Mouse (Mus musculus) midbrain, embryonic 16.5 days (tissue): Measurements from ENCODE around the gene Gm45713. TPM values are rescaled to one million over a fixed set of nuclear protein-coding genes. Genes with fewer than 3 reads are reported as not detected.

Source experiments
- ATAC-seq: fragments of 200-750 bp; cut with Nextera tagmentation; 2 replicates; pipeline ENCODE4 v1.8.0; 2017; ENCODE audit warnings: moderate TSS enrichment
- H3K27ac ChIP-seq: fragments of 300-500 bp; sonication (generic); 2 replicates; pipeline ENCODE4 v1.5.1; 2014; ENCODE audit warnings: mild to moderate bottlenecking, low read length, mixed read lengths
- H3K27me3 ChIP-seq: fragments of 300-500 bp; sonication (generic); 2 replicates; pipeline ENCODE4 v1.6.1; 2014; ENCODE audit warnings: low read depth, low read length, mixed read lengths; ENCODE audit not compliant: control insufficient read depth, insufficient read depth
- H3K36me3 ChIP-seq: fragments of 300-500 bp; sonication (generic); 2 replicates; pipeline ENCODE4 v1.6.1; 2014; ENCODE audit warnings: mild to moderate bottlenecking, low read length, moderate library complexity, mixed read lengths; ENCODE audit not compliant: control insufficient read depth, insufficient read depth
- H3K4me1 ChIP-seq: fragments of 300-500 bp; sonication (generic); 2 replicates; pipeline ENCODE4 v1.6.1; 2014; ENCODE audit warnings: mild to moderate bottlenecking, low read length, mixed read lengths; ENCODE audit not compliant: control insufficient read depth, insufficient read depth
- H3K4me2 ChIP-seq: fragments of 300-500 bp; sonication (generic); 2 replicates; pipeline ENCODE4 v1.6.1; 2014; ENCODE audit warnings: mild to moderate bottlenecking, low read length, mixed read lengths
- H3K4me3 ChIP-seq: fragments of 300-500 bp; sonication (generic); 2 replicates; pipeline ENCODE4 v1.5.1; 2014; ENCODE audit warnings: low read depth, mild to moderate bottlenecking, low read length, moderate library complexity, mixed read lengths
- H3K9ac ChIP-seq: fragments of 300-500 bp; sonication (generic); 2 replicates; pipeline ENCODE4 v1.6.1; 2014; ENCODE audit warnings: low read depth, low read length, mixed read lengths
- H3K9me3 ChIP-seq: fragments of 300-500 bp; sonication (generic); replicated peaks from 2 replicates; pipeline ENCODE4 v1.6.1; 2014; ENCODE audit warnings: mild to moderate bottlenecking, low read length, mixed read lengths; ENCODE audit not compliant: control insufficient read depth, poor library complexity, severe bottlenecking
- whole genome bisulfite sequencing: fragments of 180-500 bp; shearing (Covaris S2); extraction: QIAGEN DNeasy Blood & Tissue Kit; methylation state at CpG from one replicate; pipeline ENCODE4 v1.1.7; 2014; 5-methylcytosine and 5-hydroxymethylcytosine counted together
- polyA plus RNA-seq: library from polyadenylated mRNA; unstranded; fragments of >200 nt; fragmentation: Nextera tagmentation; extraction: Ambion mirVana; gene quantifications from 2 replicates; pipeline ENCODE4 v1.2.1, GENCODE M21; 2015

The Gm45713 gene
- polyA plus RNA-seq: 0.41 TPM in 1 of 2 replicates, not detected in the other

DNA sequence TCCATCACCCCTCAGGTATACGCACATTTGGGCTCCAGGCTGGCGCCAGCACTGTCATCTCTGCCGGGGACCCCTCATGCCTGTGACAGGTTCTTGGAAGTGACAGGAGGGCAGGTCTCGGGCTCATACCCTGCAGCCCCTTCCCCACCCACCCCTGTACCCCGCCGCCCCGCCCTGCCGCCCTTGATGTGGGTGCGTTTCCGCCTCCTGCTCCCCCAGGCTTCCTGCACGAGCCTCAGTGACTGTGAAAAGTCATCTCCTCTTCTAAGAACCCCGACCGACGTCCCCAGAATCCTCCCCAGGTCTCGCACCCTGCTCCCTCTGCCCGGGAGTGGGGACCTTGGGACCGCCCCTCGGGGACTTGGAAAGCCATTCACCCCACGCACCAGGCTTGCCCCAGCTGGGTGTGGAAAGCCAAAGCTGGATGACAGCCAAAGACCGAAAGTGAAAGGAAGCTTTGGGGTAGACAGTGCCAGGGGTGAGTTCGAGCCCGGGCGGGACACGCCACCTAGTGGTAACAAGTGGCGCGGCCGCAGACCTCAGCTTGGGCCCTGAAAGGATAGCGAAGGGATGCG is at the start of gene Gm45713, which contains the start of gene Flt3l:
TSS of gene Gm45713 (minus strand) at position 239 of the 575 bp plus-strand sequence.
TSS of gene Flt3l (minus strand) at position 440 of the 575 bp plus-strand sequence.
- ATAC-seq: peak; percentile 77
- peaks cover 14% of the 10 kb centered on the region for H3K27me3 ChIP-seq
- no peaks in the 10 kb centered on the region; the same call in 1 of the 2 replicates for H3K9me3 ChIP-seq
- peak within 1 kb of the TSS; percentile 68 for H3K9ac ChIP-seq
- no peaks in the 10 kb centered on the region for H3K36me3 ChIP-seq
- no peak within 1 kb of the TSS for H3K27ac ChIP-seq
- peak within 1 kb of the TSS; percentile 41 for H3K4me3 ChIP-seq
- H3K4me2 ChIP-seq: peak within 1 kb of the TSS; percentile 68
- WGBS: 6% methylated on average over 29 of the region's 29 CpGs
- H3K4me1 ChIP-seq: peaks cover 4% of the 10 kb centered on the region; the same call in 1 of the 2 replicates

GRCm38 (mm10) chr7:45183672-45184071 is 47.6 kb upstream of the Gm45713 start:
- H3K9ac ChIP-seq: no peak overlapping the region
- 63% methylated on average over 7 of the region's 7 CpGs for WGBS
- no peak overlapping the region for H3K27ac ChIP-seq
- no peak overlapping the region for H3K4me3 ChIP-seq
- no peak overlapping the region for H3K4me2 ChIP-seq
- H3K4me1 ChIP-seq: peaks cover 14% of the 10 kb centered on the region
- peaks cover 58% of the 10 kb centered on the region for H3K27me3 ChIP-seq
- H3K36me3 ChIP-seq: no peaks in the 10 kb centered on the region
- no peak for ATAC-seq
- H3K9me3 ChIP-seq: no peaks in the 10 kb centered on the region

DNA sequence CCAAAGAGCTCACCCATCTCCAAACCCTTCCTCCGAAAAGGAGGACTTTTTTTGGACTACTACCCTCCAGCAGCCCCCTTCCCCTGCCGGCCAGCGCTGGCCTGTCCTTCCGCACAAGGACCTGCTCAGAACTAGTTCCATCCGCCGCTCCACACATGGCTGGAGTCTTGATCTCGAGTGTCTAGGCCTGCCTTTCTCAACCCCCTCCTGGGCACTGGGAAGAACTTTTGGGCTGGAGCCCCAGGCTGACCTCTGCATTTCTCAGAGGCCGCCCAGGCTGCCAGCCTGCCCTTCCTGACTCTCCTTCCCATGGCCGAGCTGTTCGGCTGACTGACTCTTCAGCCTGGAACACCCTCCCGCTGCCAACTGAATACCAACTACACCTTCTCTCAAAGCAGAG is 46.6 kb upstream of the Gm45713 start:
- WGBS: 13% methylated on average over 11 of the region's 11 CpGs
- Histone ChIP-seq H3K36me3 (no peaks in the 10 kb centered on the region), H3K4me2 (peak overlapping the region; percentile 76), H3K9ac (peak overlapping the region; percentile 40; the same call in 1 of the 2 replicates), H3K27me3 (peaks cover 66% of the 10 kb centered on the region), H3K4me1 (peaks cover 14% of the 10 kb centered on the region), H3K9me3 (no peaks in the 10 kb centered on the region), H3K27ac (no peak overlapping the region), H3K4me3 (peak overlapping the region; percentile 42)
- ATAC-seq: no peak

DNA sequence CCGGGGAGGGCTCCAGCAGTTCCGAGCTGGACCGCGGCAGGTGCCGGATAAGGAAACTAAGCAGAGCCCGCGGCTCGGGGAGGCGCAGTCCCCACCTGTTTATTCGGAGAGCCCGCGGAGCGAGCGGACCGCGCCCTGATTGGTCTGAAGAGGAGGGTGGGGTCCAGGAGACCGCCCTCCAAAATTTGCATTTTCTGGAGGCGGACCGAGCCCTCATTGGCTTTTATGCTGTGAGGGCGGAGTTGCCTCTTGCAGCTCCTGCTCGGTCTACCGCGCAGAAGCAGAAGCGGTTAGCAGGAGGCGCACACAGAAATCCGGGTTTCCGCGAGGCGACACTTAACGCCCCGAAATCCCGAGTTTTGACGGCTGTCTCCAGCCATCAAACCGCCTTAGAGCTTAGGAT is 46.2 kb upstream of the Gm45713 start:
- Histone ChIP-seq H3K4me3 (peak overlapping the region; percentile 42), H3K27ac (no peak overlapping the region), H3K4me2 (peak overlapping the region; percentile 76), H3K36me3 (no peaks in the 10 kb centered on the region), H3K4me1 (peaks cover 14% of the 10 kb centered on the region), H3K27me3 (peaks cover 70% of the 10 kb centered on the region), H3K9ac (peak overlapping the region; percentile 40; the same call in 1 of the 2 replicates), H3K9me3 (no peaks in the 10 kb centered on the region)
- peak; percentile 87 for ATAC-seq
- WGBS: under 1% methylated on average over 34 of the region's 34 CpGs

GRCm38 (mm10) chr7:45181540-45181939 is 45.5 kb upstream of the Gm45713 start:
- H3K4me2 ChIP-seq: peak overlapping the region; percentile 76
- peaks cover 14% of the 10 kb centered on the region for H3K4me1 ChIP-seq
- peak overlapping the region; percentile 56; the same call in 1 of the 2 replicates for H3K9ac ChIP-seq
- no peak overlapping the region for H3K27ac ChIP-seq
- H3K36me3 ChIP-seq: no peaks in the 10 kb centered on the region
- peak overlapping the region; percentile 42 for H3K4me3 ChIP-seq
- peaks cover 77% of the 10 kb centered on the region for H3K27me3 ChIP-seq
- WGBS: 5% methylated on average over 34 of the region's 35 CpGs
- no peak for ATAC-seq
- no peaks in the 10 kb centered on the region for H3K9me3 ChIP-seq

DNA sequence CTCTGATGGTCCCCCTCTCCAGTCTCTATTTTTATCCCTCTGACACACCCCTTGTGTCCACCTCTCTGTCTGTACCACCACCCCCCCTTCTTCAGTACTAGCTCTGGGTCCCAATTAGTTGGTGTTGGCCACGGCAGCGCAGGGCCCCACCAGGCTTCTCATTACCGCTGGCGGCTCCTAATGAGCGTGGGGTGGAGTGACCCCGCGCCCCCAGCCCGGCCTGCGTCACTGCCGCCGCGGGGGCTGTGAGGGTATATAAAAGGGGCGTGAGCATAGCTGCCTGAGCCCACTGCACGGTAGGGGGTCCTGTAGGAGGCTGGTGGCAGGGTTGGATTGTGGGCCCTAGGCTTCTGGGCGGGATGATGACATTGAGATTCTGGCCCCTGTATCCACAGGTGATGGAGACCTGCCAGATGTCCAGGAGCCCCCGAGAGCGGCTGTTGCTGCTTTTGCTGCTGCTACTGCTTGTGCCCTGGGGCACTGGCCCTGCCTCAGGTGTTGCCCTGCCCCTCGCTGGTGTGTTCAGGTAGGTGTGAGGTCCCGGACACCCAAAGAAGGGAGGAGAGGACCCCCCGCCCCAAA is 45.0 kb upstream of the Gm45713 start, which contains the start of gene Pth2:
TSS of gene Pth2 (plus strand) at position 100 of the 582 bp plus-strand sequence.
- Histone ChIP-seq H3K4me2 (peak within 1 kb of the TSS; percentile 76), H3K9me3 (no peaks in the 10 kb centered on the region), H3K27me3 (peaks cover 81% of the 10 kb centered on the region), H3K27ac (no peak within 1 kb of the TSS), H3K36me3 (no peaks in the 10 kb centered on the region), H3K4me3 (peak within 1 kb of the TSS; percentile 42), H3K4me1 (peaks cover 19% of the 10 kb centered on the region), H3K9ac (peak within 1 kb of the TSS; percentile 56; the same call in 1 of the 2 replicates)
- no peak for ATAC-seq
- 21% methylated on average over 20 of the region's 20 CpGs for WGBS

GRCm38 (mm10) chr7:45179469-45179868 is 43.4 kb upstream of the Gm45713 start, which contains the start of gene Gfy:
Gene Gfy, minus strand, starts transcription at chr7:45179569.
- H3K36me3 ChIP-seq: no peaks in the 10 kb centered on the region
- H3K9me3 ChIP-seq: no peaks in the 10 kb centered on the region
- no peak within 1 kb of the TSS for H3K9ac ChIP-seq
- H3K4me2 ChIP-seq: no peak within 1 kb of the TSS
- peaks cover 95% of the 10 kb centered on the region for H3K27me3 ChIP-seq
- 26% methylated on average over 7 of the region's 7 CpGs for WGBS
- H3K27ac ChIP-seq: no peak within 1 kb of the TSS
- H3K4me3 ChIP-seq: no peak within 1 kb of the TSS
- ATAC-seq: no peak
- H3K4me1 ChIP-seq: peaks cover 19% of the 10 kb centered on the region

DNA sequence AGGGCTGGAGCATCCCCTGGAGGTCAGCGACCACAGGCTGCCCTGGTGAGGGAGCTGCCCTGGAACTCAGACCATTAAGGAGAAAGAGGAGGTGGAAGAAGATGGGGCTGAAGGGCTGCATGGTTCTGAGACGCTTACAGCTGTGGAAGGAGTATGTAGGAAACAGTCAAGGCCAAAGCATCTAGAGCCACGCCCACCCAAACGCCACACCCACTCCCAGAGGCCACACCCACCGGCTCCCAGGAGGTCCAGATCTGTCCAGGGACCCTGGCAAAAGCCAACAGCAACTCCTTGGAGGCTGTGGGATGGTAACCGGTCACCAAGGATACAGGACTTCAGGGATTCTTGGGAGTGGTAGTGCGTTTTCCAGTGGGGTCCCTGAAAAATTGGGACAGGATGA is 42.5 kb upstream of the Gm45713 start:
- H3K27ac ChIP-seq: no peak overlapping the region
- H3K9ac ChIP-seq: no peak overlapping the region
- no peaks in the 10 kb centered on the region for H3K36me3 ChIP-seq
- peaks cover 19% of the 10 kb centered on the region for H3K4me1 ChIP-seq
- peaks cover 94% of the 10 kb centered on the region for H3K27me3 ChIP-seq
- WGBS: 22% methylated on average over 7 of the region's 7 CpGs
- no peaks in the 10 kb centered on the region for H3K9me3 ChIP-seq
- no peak for ATAC-seq
- H3K4me3 ChIP-seq: no peak overlapping the region
- H3K4me2 ChIP-seq: no peak overlapping the region

DNA sequence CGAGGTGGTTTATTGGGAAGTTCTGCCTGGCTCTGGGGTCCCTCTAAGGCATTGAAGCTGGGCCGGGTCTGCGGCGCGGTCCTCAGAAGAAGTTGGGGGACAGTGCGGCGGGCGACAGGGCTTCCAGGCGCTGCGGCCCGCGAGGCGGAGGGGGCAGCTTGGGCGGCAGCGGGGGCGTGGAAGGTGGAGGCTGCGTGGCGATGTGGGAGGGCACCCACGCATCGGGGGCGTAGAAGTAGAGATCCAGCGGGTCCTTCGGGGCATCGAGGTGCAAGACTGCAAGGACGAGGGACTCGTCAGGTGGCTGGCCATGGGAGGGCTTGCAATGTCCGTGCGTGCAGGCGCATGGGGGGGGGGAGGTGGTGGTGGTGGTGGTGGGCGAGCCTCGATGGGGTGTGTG is 40.3 kb upstream of the Gm45713 start:
- WGBS: 3% methylated on average over 27 of the region's 31 CpGs
- Histone ChIP-seq H3K27me3 (peaks cover 73% of the 10 kb centered on the region), H3K4me1 (peaks cover 7% of the 10 kb centered on the region), H3K9ac (no peak overlapping the region), H3K4me2 (peak overlapping the region; percentile 40), H3K4me3 (peak overlapping the region; percentile 17), H3K27ac (no peak overlapping the region), H3K36me3 (no peaks in the 10 kb centered on the region), H3K9me3 (no peaks in the 10 kb centered on the region)
- no peak for ATAC-seq
